Mouse (Mus musculus): ENCODE measurements around the gene Gm49387. TPM values are rescaled to one million over a fixed set of nuclear protein-coding genes. Genes with fewer than 3 reads are reported as not detected.

Gene Gm49387
- polyA plus RNA-seq, 1 experiment, result not detected

GRCm38 (mm10) chr14:31557784-31558183, 82.9 kb downstream of the Gm49387 start:
- Histone ChIP-seq H3K4me2 (ENCODE audit: low read depth) (peak overlapping the region; percentile 18), H3K4me3 (no peak overlapping the region), H3K79me2 (ENCODE audit: control insufficient read depth, insufficient read depth) (no peaks in the 10 kb centered on the region), H3K27me3 (ENCODE audit: control insufficient read depth, insufficient read depth, insufficient read length) (no peaks in the 10 kb centered on the region), H3ac (ENCODE audit: control insufficient read depth, insufficient read length) (no peak overlapping the region), H3K36me3 (ENCODE audit: control insufficient read depth, insufficient read depth) (no peaks in the 10 kb centered on the region)
- TF ChIP-seq TCF3 (IDR thresholded peaks at IDR 0.05; ENCODE audit: insufficient read length, low read depth) (no peak), CEBPB (IDR thresholded peaks at IDR 0.05; ENCODE audit: insufficient read depth, poor library complexity, severe bottlenecking) (no peak), MYOD1 (IDR thresholded peaks at IDR 0.05; ENCODE audit: control insufficient read depth in 1 of 3, insufficient read length in 2 of 3, low read depth in 2 of 3) (no peak), E2F4 (IDR thresholded peaks at IDR 0.05; ENCODE audit: insufficient read depth) (no peak), TCF12 (IDR thresholded peaks at IDR 0.05; ENCODE audit: insufficient read depth, poor library complexity, severe bottlenecking) (no peak), POLR2AphosphoS2 (IDR thresholded peaks at IDR 0.05; ENCODE audit: insufficient read length, low read depth) (no peak), REST (IDR thresholded peaks at IDR 0.05; ENCODE audit: insufficient read depth, insufficient read length) (no peak), MYOG (IDR thresholded peaks at IDR 0.05; ENCODE audit: control insufficient read depth in 1 of 3, insufficient read depth in 1 of 3, insufficient read length in 2 of 3, low read depth in 2 of 3) (peak in 1 of 3 experiments; percentile 20)

GRCm38 (mm10) chr14:31557273-31557672, 83.4 kb downstream of the Gm49387 start:
- peak in 1 of 3 experiments; percentile 78 for TF ChIP-seq MYOD1 (IDR thresholded peaks at IDR 0.05; ENCODE audit: control insufficient read depth in 1 of 3, insufficient read length in 2 of 3, low read depth in 2 of 3)
- peak in 2 of 3 experiments; percentile 65 to 69 for TF ChIP-seq MYOG (IDR thresholded peaks at IDR 0.05; ENCODE audit: control insufficient read depth in 1 of 3, insufficient read depth in 1 of 3, insufficient read length in 2 of 3, low read depth in 2 of 3)
- TF ChIP-seq POLR2A (IDR thresholded peaks at IDR 0.05; ENCODE audit: insufficient read length, low read depth), result no peak
- no peak for TF ChIP-seq E2F4 (IDR thresholded peaks at IDR 0.05; ENCODE audit: insufficient read depth)
- Histone ChIP-seq H3ac (ENCODE audit: control insufficient read depth, insufficient read length) (no peak overlapping the region), H3K79me2 (ENCODE audit: control insufficient read depth, insufficient read depth) (no peaks in the 10 kb centered on the region), H3K4me2 (ENCODE audit: low read depth) (peak overlapping the region; percentile 18), H3K4me3 (no peak overlapping the region), H3K27me3 (ENCODE audit: control insufficient read depth, insufficient read depth, insufficient read length) (no peaks in the 10 kb centered on the region), H3K36me3 (ENCODE audit: control insufficient read depth, insufficient read depth) (no peaks in the 10 kb centered on the region)

GRCm38 (mm10) chr14:31556526-31557260, 84.0 kb downstream of the Gm49387 start:
- TF ChIP-seq POLR2AphosphoS2 (IDR thresholded peaks at IDR 0.05; ENCODE audit: insufficient read length, low read depth) (no peak), E2F4 (IDR thresholded peaks at IDR 0.05; ENCODE audit: insufficient read depth) (no peak), MYOG (IDR thresholded peaks at IDR 0.05; ENCODE audit: control insufficient read depth in 1 of 3, insufficient read depth in 1 of 3, insufficient read length in 2 of 3, low read depth in 2 of 3) (no peak), TCF3 (IDR thresholded peaks at IDR 0.05; ENCODE audit: insufficient read length, low read depth) (no peak)
- no peaks in the 10 kb centered on the region for H3K27me3 ChIP-seq (ENCODE audit: control insufficient read depth, insufficient read depth, insufficient read length)
- H3K4me3 ChIP-seq, result no peak overlapping the region
- H3K4me2 ChIP-seq (ENCODE audit: low read depth), result peak overlapping the region; percentile 18
- no peaks in the 10 kb centered on the region for H3K36me3 ChIP-seq (ENCODE audit: control insufficient read depth, insufficient read depth)
- H3ac ChIP-seq (ENCODE audit: control insufficient read depth, insufficient read length), result no peak overlapping the region
- H3K79me2 ChIP-seq (ENCODE audit: control insufficient read depth, insufficient read depth), result no peaks in the 10 kb centered on the region

- H3K27me3 ChIP-seq (ENCODE audit: control insufficient read depth, insufficient read depth, insufficient read length), result no peaks in the 10 kb centered on the region
- no peak overlapping the region for H3K4me3 ChIP-seq
- no peaks in the 10 kb centered on the region for H3K79me2 ChIP-seq (ENCODE audit: control insufficient read depth, insufficient read depth)
- no peak overlapping the region for H3K4me2 ChIP-seq (ENCODE audit: low read depth)
- no peaks in the 10 kb centered on the region for H3K36me3 ChIP-seq (ENCODE audit: control insufficient read depth, insufficient read depth)
- TF ChIP-seq MYOD1 (IDR thresholded peaks at IDR 0.05; ENCODE audit: control insufficient read depth in 1 of 3, insufficient read length in 2 of 3, low read depth in 2 of 3), result peak in 2 of 3 experiments; percentile 21 to 70
- peak in 2 of 3 experiments; percentile 68 to 71 for TF ChIP-seq MYOG (IDR thresholded peaks at IDR 0.05; ENCODE audit: control insufficient read depth in 1 of 3, insufficient read depth in 1 of 3, insufficient read length in 2 of 3, low read depth in 2 of 3)
- TF ChIP-seq CEBPB (IDR thresholded peaks at IDR 0.05; ENCODE audit: insufficient read depth, poor library complexity, severe bottlenecking), result no peak
- H3ac ChIP-seq (ENCODE audit: control insufficient read depth, insufficient read length), result no peak overlapping the region
Measured at GRCm38 (mm10) chr14:31555963-31556434, 84.7 kb downstream of the Gm49387 start.

GRCm38 (mm10) chr14:31555021-31555420, 85.7 kb downstream of the Gm49387 start:
- Histone ChIP-seq H3K27me3 (ENCODE audit: control insufficient read depth, insufficient read depth, insufficient read length) (no peaks in the 10 kb centered on the region), H3ac (ENCODE audit: control insufficient read depth, insufficient read length) (no peak overlapping the region), H3K36me3 (ENCODE audit: control insufficient read depth, insufficient read depth) (no peaks in the 10 kb centered on the region), H3K79me2 (ENCODE audit: control insufficient read depth, insufficient read depth) (no peaks in the 10 kb centered on the region), H3K4me2 (ENCODE audit: low read depth) (no peak overlapping the region), H3K4me3 (no peak overlapping the region)
- TF ChIP-seq MAX (IDR thresholded peaks at IDR 0.05; ENCODE audit: low read depth) (no peak), SRF (IDR thresholded peaks at IDR 0.05; ENCODE audit: control insufficient read depth, insufficient read length, low read depth) (no peak), REST (IDR thresholded peaks at IDR 0.05; ENCODE audit: insufficient read depth, insufficient read length) (no peak), TCF3 (IDR thresholded peaks at IDR 0.05; ENCODE audit: insufficient read length, low read depth) (no peak), POLR2A (IDR thresholded peaks at IDR 0.05; ENCODE audit: insufficient read length, low read depth) (no peak), POLR2AphosphoS2 (IDR thresholded peaks at IDR 0.05; ENCODE audit: insufficient read length, low read depth) (no peak), MYOD1 (IDR thresholded peaks at IDR 0.05; ENCODE audit: control insufficient read depth in 1 of 3, insufficient read length in 2 of 3, low read depth in 2 of 3) (no peak), MYOG (IDR thresholded peaks at IDR 0.05; ENCODE audit: control insufficient read depth in 1 of 3, insufficient read depth in 1 of 3, insufficient read length in 2 of 3, low read depth in 2 of 3) (no peak)

All from myocyte (in vitro differentiated cells).